Mouse (Mus musculus) MEL (cell line): ENCODE results near the gene Rpl7l1. TPM values are rescaled to one million over a fixed set of nuclear protein-coding genes. Genes with fewer than 3 reads are reported as not detected.

Experiments used
- DNase-seq: peaks from one replicate; pipeline ENCODE4 v3.0.0; 2011; ENCODE audit warnings: low read depth, low spot score
- H3K27ac ChIP-seq: 2 replicates; pipeline ENCODE4 v1.5.1; 2012; ENCODE audit warnings: low read depth, mild to moderate bottlenecking, control low read depth, low read length, moderate library complexity; ENCODE audit not compliant: control insufficient read depth
- H3K27me3 ChIP-seq, 2 experiments: fragments of 150-350 bp in 1 of 2; sonication (generic) in 1 of 2; 2 replicates each; pipeline ENCODE4 v1.6.1; 2012; ENCODE audit warnings: low read length in 2 of 2, mild to moderate bottlenecking in 2 of 2, improper control_type of control experiment in 1 of 2, moderate library complexity in 1 of 2; ENCODE audit not compliant: insufficient read depth in 2 of 2, control insufficient read depth in 1 of 2
- H3K36me3 ChIP-seq, 2 experiments: 2 replicates each; pipeline ENCODE4 v1.6.1; 2012 to 2014; ENCODE audit warnings: low read length in 2 of 2, improper control_type of control experiment in 1 of 2, inconsistent platforms in 1 of 2, mild to moderate bottlenecking in 1 of 2; ENCODE audit not compliant: insufficient read depth in 2 of 2, control insufficient read depth in 1 of 2
- H3K4me1 ChIP-seq, 2 experiments: fragments of 150-350 bp in 1 of 2; sonication (generic) in 1 of 2; 2 replicates each; pipeline ENCODE4 v1.6.1; 2012; ENCODE audit warnings: low read length in 2 of 2, improper control_type of control experiment in 1 of 2, mild to moderate bottlenecking in 1 of 2; ENCODE audit not compliant: insufficient read depth in 2 of 2, control insufficient read depth in 1 of 2
- H3K4me3 ChIP-seq, 2 experiments: fragments of 150-350 bp in 1 of 2; sonication (generic) in 1 of 2; 2 replicates each; pipeline ENCODE4 v1.5.1; 2012; ENCODE audit warnings: low read depth in 2 of 2, low read length in 2 of 2, mild to moderate bottlenecking in 2 of 2, moderate library complexity in 2 of 2, control low read depth in 1 of 2, improper control_type of control experiment in 1 of 2; ENCODE audit not compliant: control insufficient read depth in 1 of 2, insufficient read depth in 1 of 2
- H3K79me2 ChIP-seq: 2 replicates; pipeline ENCODE4 v1.6.1; 2012; ENCODE audit warnings: mild to moderate bottlenecking, low read length, moderate library complexity; ENCODE audit not compliant: control insufficient read depth, poor library complexity, insufficient read depth
- H3K9ac ChIP-seq: 2 replicates; pipeline ENCODE4 v1.6.1; 2012; ENCODE audit warnings: low read depth, mild to moderate bottlenecking, control low read depth, low read length, moderate library complexity; ENCODE audit not compliant: control insufficient read depth, poor library complexity, severe bottlenecking
- H3K9me3 ChIP-seq: fragments of 150-350 bp; sonication (generic); replicated peaks from 2 replicates; pipeline ENCODE4 v1.6.1; 2012; ENCODE audit warnings: mild to moderate bottlenecking, low read length, improper control_type of control experiment, moderate library complexity; ENCODE audit not compliant: insufficient read depth
- BHLHE40 ChIP-seq: IDR thresholded peaks from 2 replicates; pipeline ENCODE4 v1.6.1; 2012; ENCODE audit warnings: low read depth, mild to moderate bottlenecking, inconsistent platforms, low read length, improper control_type of control experiment, borderline replicate concordance
- CHD1 ChIP-seq: IDR thresholded peaks from 2 replicates; pipeline ENCODE4 v1.6.1; 2012; ENCODE audit warnings: low read depth, mild to moderate bottlenecking, inconsistent platforms, low read length, improper control_type of control experiment
- CHD2 ChIP-seq: IDR thresholded peaks from 2 replicates; pipeline ENCODE4 v1.6.1; 2011; ENCODE audit warnings: low read length, improper control_type of control experiment
- CTCF ChIP-seq, 3 experiments: IDR thresholded peaks in 2 of 3; conservative IDR thresholded peaks in 1 of 3; 2 replicates each; pipeline ENCODE4 v1.5.1; 2011 to 2012; ENCODE audit warnings: low read length in 3 of 3, low read depth in 2 of 3, mild to moderate bottlenecking in 2 of 3, improper control_type of control experiment in 1 of 3, inconsistent platforms in 1 of 3, mixed read lengths in 1 of 3, moderate library complexity in 1 of 3; ENCODE audit not compliant: control insufficient read depth in 1 of 3, insufficient read depth in 1 of 3, poor library complexity in 1 of 3, severe bottlenecking in 1 of 3
- E2F4 ChIP-seq: IDR thresholded peaks from 2 replicates; pipeline ENCODE4 v1.6.1; 2011; ENCODE audit warnings: low read depth, low read length, improper control_type of control experiment, borderline replicate concordance
- ELF1 ChIP-seq: IDR thresholded peaks from 2 replicates; pipeline ENCODE4 v1.6.1; 2014; ENCODE audit warnings: low read depth, mild to moderate bottlenecking, inconsistent platforms, low read length, improper control_type of control experiment, moderate library complexity
- ETS1 ChIP-seq: IDR thresholded peaks from 2 replicates; pipeline ENCODE4 v1.6.1; 2012; ENCODE audit warnings: low read depth, mild to moderate bottlenecking, inconsistent platforms, low read length, improper control_type of control experiment, moderate library complexity
- GABPA ChIP-seq: IDR thresholded peaks from 2 replicates; pipeline ENCODE4 v1.6.1; 2012; ENCODE audit warnings: low read depth, mild to moderate bottlenecking, inconsistent platforms, low read length, improper control_type of control experiment, moderate library complexity
- GATA1 ChIP-seq: IDR thresholded peaks from 2 replicates; pipeline ENCODE4 v1.6.1; 2011; ENCODE audit warnings: low read depth, low read length, improper control_type of control experiment
- HCFC1 ChIP-seq: IDR thresholded peaks from 2 replicates; pipeline ENCODE4 v1.6.1; 2012; ENCODE audit warnings: low read depth, mild to moderate bottlenecking, inconsistent platforms, low read length, improper control_type of control experiment, moderate library complexity
- JUND ChIP-seq: IDR thresholded peaks from 2 replicates; pipeline ENCODE4 v1.6.1; 2011; ENCODE audit warnings: low read depth, mild to moderate bottlenecking, improper control_type of control experiment, low read length
- KAT2A ChIP-seq: conservative IDR thresholded peaks from 2 replicates; pipeline ENCODE4 v1.6.1; 2012; ENCODE audit warnings: low read depth, low read length, improper control_type of control experiment, inconsistent platforms
- MAFK ChIP-seq: IDR thresholded peaks from 2 replicates; pipeline ENCODE4 v1.6.1; 2011; ENCODE audit warnings: low read depth, mild to moderate bottlenecking, low read length, improper control_type of control experiment, borderline replicate concordance
- MAX ChIP-seq: IDR thresholded peaks from 2 replicates; pipeline ENCODE4 v1.6.1; 2011; ENCODE audit warnings: low read length, improper control_type of control experiment
- MAZ ChIP-seq: IDR thresholded peaks from 2 replicates; pipeline ENCODE4 v1.6.1; 2012; ENCODE audit warnings: low read depth, mild to moderate bottlenecking, inconsistent platforms, low read length, improper control_type of control experiment
- MEF2A ChIP-seq: IDR thresholded peaks from 2 replicates; pipeline ENCODE4 v1.6.1; 2014; ENCODE audit warnings: low read depth, mild to moderate bottlenecking, inconsistent platforms, low read length, improper control_type of control experiment; ENCODE audit not compliant: poor library complexity, insufficient replicate concordance, severe bottlenecking; ENCODE audit errors: extremely low read depth
- MXI1 ChIP-seq: IDR thresholded peaks from 2 replicates; pipeline ENCODE4 v1.6.1; 2011; ENCODE audit warnings: mild to moderate bottlenecking, low read depth, low read length, improper control_type of control experiment
- MYB ChIP-seq: IDR thresholded peaks from 2 replicates; pipeline ENCODE4 v1.6.1; 2011; ENCODE audit warnings: mild to moderate bottlenecking, low read depth, low read length, improper control_type of control experiment
- MYC ChIP-seq: IDR thresholded peaks from 2 replicates; pipeline ENCODE4 v1.6.1; 2011; ENCODE audit warnings: low read depth, mild to moderate bottlenecking, low read length, improper control_type of control experiment, moderate library complexity
- NELFE ChIP-seq: IDR thresholded peaks from 2 replicates; pipeline ENCODE4 v1.6.1; 2011; ENCODE audit warnings: low read depth, low read length, improper control_type of control experiment
- NRF1 ChIP-seq: IDR thresholded peaks from 2 replicates; pipeline ENCODE4 v1.6.1; 2014; ENCODE audit warnings: low read depth, mild to moderate bottlenecking, inconsistent platforms, low read length, improper control_type of control experiment, moderate library complexity; ENCODE audit not compliant: poor library complexity, insufficient read depth, severe bottlenecking
- POLR2A ChIP-seq, 2 experiments: IDR thresholded peaks; 2 replicates each; pipeline ENCODE4 v1.6.1; 2011 to 2012; ENCODE audit warnings: low read length in 2 of 2, mild to moderate bottlenecking in 2 of 2, control low read depth in 1 of 2, improper control_type of control experiment in 1 of 2, low read depth in 1 of 2, moderate library complexity in 1 of 2; ENCODE audit not compliant: control insufficient read depth in 1 of 2, insufficient read depth in 1 of 2, poor library complexity in 1 of 2
- POLR2AphosphoS2 ChIP-seq: IDR thresholded peaks from 2 replicates; pipeline ENCODE4 v1.6.1; 2011; ENCODE audit warnings: low read length, improper control_type of control experiment
- POLR2AphosphoS5 ChIP-seq: IDR thresholded peaks from 2 replicates; pipeline ENCODE4 v1.6.1; 2012; ENCODE audit warnings: low read depth, borderline replicate concordance, mild to moderate bottlenecking, inconsistent platforms, low read length, moderate library complexity, mixed read lengths
- RAD21 ChIP-seq: IDR thresholded peaks from 2 replicates; pipeline ENCODE4 v1.6.1; 2011; ENCODE audit warnings: mild to moderate bottlenecking, low read depth, low read length, improper control_type of control experiment
- RCOR1 ChIP-seq: IDR thresholded peaks from 2 replicates; pipeline ENCODE4 v1.6.1; 2012; ENCODE audit warnings: low read depth, mild to moderate bottlenecking, inconsistent platforms, low read length, improper control_type of control experiment
- SMC3 ChIP-seq: IDR thresholded peaks from 2 replicates; pipeline ENCODE4 v1.6.1; 2011; ENCODE audit warnings: low read depth, low read length, improper control_type of control experiment
- TAL1 ChIP-seq: IDR thresholded peaks from 2 replicates; pipeline ENCODE4 v1.6.1; 2012; ENCODE audit warnings: mild to moderate bottlenecking, inconsistent platforms, low read length, moderate library complexity, mixed read lengths
- TBP ChIP-seq: IDR thresholded peaks from 2 replicates; pipeline ENCODE4 v1.8.0; 2011; ENCODE audit warnings: low read depth, low read length, improper control_type of control experiment
- TCF12 ChIP-seq: IDR thresholded peaks from 2 replicates; pipeline ENCODE4 v1.6.1; 2014; ENCODE audit warnings: low read depth, mild to moderate bottlenecking, inconsistent platforms, low read length, improper control_type of control experiment, moderate library complexity
- UBTF ChIP-seq: IDR thresholded peaks from 2 replicates; pipeline ENCODE4 v1.6.1; 2012; ENCODE audit warnings: low read depth, mild to moderate bottlenecking, inconsistent platforms, low read length, improper control_type of control experiment, moderate library complexity, borderline replicate concordance; ENCODE audit not compliant: insufficient read depth
- USF1 ChIP-seq: IDR thresholded peaks from 2 replicates; pipeline ENCODE4 v1.6.1; 2014; ENCODE audit warnings: low read depth, mild to moderate bottlenecking, inconsistent platforms, low read length, improper control_type of control experiment, moderate library complexity
- USF2 ChIP-seq, 2 experiments: IDR thresholded peaks; 2 replicates each; pipeline ENCODE4 v1.6.1; 2011 to 2012; ENCODE audit warnings: improper control_type of control experiment in 2 of 2, low read length in 2 of 2, borderline replicate concordance in 1 of 2, inconsistent platforms in 1 of 2, low read depth in 1 of 2, mild to moderate bottlenecking in 1 of 2; ENCODE audit not compliant: insufficient read depth in 1 of 2
- ZC3H11A ChIP-seq: IDR thresholded peaks from 2 replicates; pipeline ENCODE4 v1.6.1; 2012; ENCODE audit warnings: low read depth, mild to moderate bottlenecking, inconsistent platforms, low read length, improper control_type of control experiment
- ZKSCAN1 ChIP-seq: IDR thresholded peaks from 2 replicates; pipeline ENCODE4 v1.6.1; 2012; ENCODE audit warnings: low read depth, mild to moderate bottlenecking, inconsistent platforms, low read length, improper control_type of control experiment, moderate library complexity
- ZMIZ1 ChIP-seq: IDR thresholded peaks from 2 replicates; pipeline ENCODE4 v1.6.1; 2012; ENCODE audit warnings: low read depth, mild to moderate bottlenecking, inconsistent platforms, low read length, improper control_type of control experiment, moderate library complexity
- ZNF384 ChIP-seq: IDR thresholded peaks from 2 replicates; pipeline ENCODE4 v1.6.1; 2012; ENCODE audit warnings: low read depth, mild to moderate bottlenecking, inconsistent platforms, low read length, improper control_type of control experiment
- polyA plus RNA-seq, 2 experiments: library from polyadenylated mRNA; stranded (reverse) in 1 of 2; unstranded in 1 of 2; fragments of >175 nt in 1 of 2; fragments of >200 nt in 1 of 2; gene quantifications; 2 replicates each; pipeline versions ENCODE4 v1.2.1 to v1.2.4; 2012; ENCODE audit warnings: low replicate concordance in 2 of 2, low read depth in 1 of 2; ENCODE audit not compliant: insufficient read length in 2 of 2, insufficient read depth in 1 of 2, missing spikeins in 1 of 2
- total RNA-seq: library from RNA; depleted of rRNA; stranded (reverse); fragments of 300-350 nt; gene quantifications from 2 replicates; pipeline ENCODE4 v1.2.3, GENCODE M21; 2012

Rpl7l1 gene
- total and polyA plus RNA-seq, 3 experiments, result 166 to 342 (median 174) TPM

GRCm38 (mm10) chr17:46828935-46829334 is 46.5 kb upstream of the Rpl7l1 start:
- Histone ChIP-seq H3K9me3 (no peaks in the 10 kb centered on the region), H3K4me1 (peaks cover 17 to 20% of the 10 kb centered on the region in 2 experiments), H3K79me2 (no peaks in the 10 kb centered on the region), H3K9ac (no peak overlapping the region), H3K27me3 (no peaks in the 10 kb centered on the region), H3K4me3 (no peak overlapping the region), H3K36me3 (peaks cover 0 to 14% of the 10 kb centered on the region in 2 experiments; a peak in 3 of 4 replicates), H3K27ac (peak overlapping the region; percentile 72)
- peak; percentile 87 for DNase-seq
- no peak for TF ChIP-seq KAT2A
- no peak for TF ChIP-seq TAL1
- TF ChIP-seq ETS1, result peak; percentile 73; the same call in 1 of the 2 replicates
- 0 out of 2 replicates have a peak, but pooled peaks have one; percentile 38 for TF ChIP-seq ELF1
- TF ChIP-seq ZC3H11A, result no peak
- TF ChIP-seq JUND, result no peak
- TF ChIP-seq NRF1, result no peak
- TF ChIP-seq UBTF, result no peak
- no peak for TF ChIP-seq MEF2A
- TF ChIP-seq POLR2AphosphoS2, result no peak
- no peak for TF ChIP-seq CTCF (IDR thresholded peaks at IDR 0.05 in 2 of 3, conservative IDR thresholded peaks at IDR 0.05 in 1 of 3; ENCODE audit: control insufficient read depth in 1 of 3, insufficient read depth in 1 of 3, low read depth in 2 of 3, low read length in 3 of 3, poor library complexity in 1 of 3, severe bottlenecking in 1 of 3)
- no peak for TF ChIP-seq RAD21
- no peak for TF ChIP-seq CHD1
- no peak for TF ChIP-seq USF2 (IDR thresholded peaks at IDR 0.05; ENCODE audit: borderline replicate concordance in 1 of 2, insufficient read depth in 1 of 2, low read depth in 1 of 2, low read length in 2 of 2)
- peak; percentile 56 for TF ChIP-seq MAX
- TF ChIP-seq SMC3, result no peak
- TF ChIP-seq MYC, result peak; percentile 48; the same call in 1 of the 2 replicates
- TF ChIP-seq POLR2AphosphoS5, result no peak
- peak; percentile 82 for TF ChIP-seq MYB
- TF ChIP-seq ZMIZ1, result no peak
- no peak for TF ChIP-seq RCOR1
- TF ChIP-seq GABPA, result no peak
- no peak for TF ChIP-seq CHD2
- TF ChIP-seq MAZ, result no peak
- 0 out of 2 replicates have a peak, but pooled peaks have one; percentile 8 for TF ChIP-seq MAFK
- peak in 1 of 2 experiments; percentile 32; a peak in 1 of 4 replicates for TF ChIP-seq POLR2A (IDR thresholded peaks at IDR 0.05; ENCODE audit: control insufficient read depth in 1 of 2, insufficient read depth in 1 of 2, low read depth in 1 of 2, low read length in 2 of 2, poor library complexity in 1 of 2)
- TF ChIP-seq HCFC1, result peak; percentile 54; the same call in 1 of the 2 replicates
- TF ChIP-seq USF1, result no peak
- peak; percentile 64; the same call in 1 of the 2 replicates for TF ChIP-seq TBP
- peak; percentile 55 for TF ChIP-seq GATA1
- no peak for TF ChIP-seq E2F4
- no peak for TF ChIP-seq ZNF384
- peak; percentile 81; the same call in 1 of the 2 replicates for TF ChIP-seq BHLHE40
- TF ChIP-seq MXI1, result peak; percentile 63
- 0 out of 2 replicates have a peak, but pooled peaks have one; percentile 22 for TF ChIP-seq NELFE
- peak; percentile 70 for TF ChIP-seq TCF12
- no peak for TF ChIP-seq ZKSCAN1
